Mouse (Mus musculus) spleen, embryonic (tissue): ENCODE data around the gene 4632433K11Rik.

Experiments used
- CTCF ChIA-PET: fragments of 350-600 bp; sonication (Branson Sonifier 250); formaldehyde crosslinking; loops from one replicate; lab custom pipeline; 2022; lab: Charles Lee

The 4632433K11Rik gene

GRCm38 (mm10) chr7:5083325-5084105, 49.6 kb downstream of the 4632433K11Rik start:
- CTCF ChIA-PET, result interaction anchor here (0.5 to 0.6 kb wide), 2 partner anchors 79 to 449 kb away, joined by 3 to 16 read pairs; no protein-coding TSS in a partner anchor
